Mouse (Mus musculus): ENCODE measurements around the gene Wwtr1. TPM values are rescaled to one million over a fixed set of nuclear protein-coding genes. Genes with fewer than 3 reads are reported as not detected.
A peak's percentile ranks its signal among the peaks of the same experiment; 100 is the strongest.

The Wwtr1 gene
- polyA plus RNA-seq, 1 experiment = 63.4 TPM

DNA sequence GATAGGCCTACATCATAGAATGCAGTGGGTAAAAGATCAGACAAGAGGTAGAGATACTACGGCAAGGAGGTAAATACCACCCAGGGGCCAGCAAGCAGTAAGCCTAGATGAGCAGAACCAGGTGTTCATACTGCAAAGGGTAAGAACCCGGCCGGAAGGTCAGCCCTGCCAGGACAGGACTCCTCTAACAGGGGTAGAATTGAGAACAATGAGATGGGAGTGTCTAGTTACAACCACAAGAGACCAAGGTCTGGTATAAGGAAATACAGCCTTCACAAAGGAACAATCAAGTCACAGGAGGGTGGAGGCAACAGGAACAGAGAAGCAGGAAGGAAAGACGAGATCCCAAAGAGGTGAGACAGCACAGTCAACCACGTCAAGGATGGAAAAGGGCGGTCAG lies 16.9 kb downstream of the Wwtr1 start:
- no peak for DNase-seq (ENCODE audit: low spot score)

GRCm38 (mm10) chr3:57557408-57557807 lies 18.3 kb downstream of the Wwtr1 start:
- DNase-seq (ENCODE audit: low spot score) = no peak

DNA sequence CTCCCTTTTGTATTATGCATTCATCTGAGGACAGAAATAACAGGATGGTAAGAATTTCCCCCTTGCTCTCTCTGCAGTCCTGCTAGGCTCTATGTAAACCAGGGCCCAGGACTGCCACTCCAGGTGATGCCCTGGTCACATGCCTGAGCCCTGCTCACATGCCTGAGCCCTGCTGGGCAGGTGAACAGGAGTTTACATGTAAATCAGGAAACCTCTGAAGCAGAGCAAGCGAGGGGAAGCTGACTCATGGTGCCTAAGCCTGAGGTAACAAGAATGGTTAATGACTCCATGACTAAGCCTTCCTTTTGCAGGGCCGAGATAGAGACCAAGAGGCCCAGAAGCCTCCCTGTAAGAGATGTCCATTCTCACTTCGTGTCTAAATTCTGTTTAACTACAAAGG lies 20.1 kb downstream of the Wwtr1 start:
- peak; percentile 35 for DNase-seq (ENCODE audit: low spot score)

DNA sequence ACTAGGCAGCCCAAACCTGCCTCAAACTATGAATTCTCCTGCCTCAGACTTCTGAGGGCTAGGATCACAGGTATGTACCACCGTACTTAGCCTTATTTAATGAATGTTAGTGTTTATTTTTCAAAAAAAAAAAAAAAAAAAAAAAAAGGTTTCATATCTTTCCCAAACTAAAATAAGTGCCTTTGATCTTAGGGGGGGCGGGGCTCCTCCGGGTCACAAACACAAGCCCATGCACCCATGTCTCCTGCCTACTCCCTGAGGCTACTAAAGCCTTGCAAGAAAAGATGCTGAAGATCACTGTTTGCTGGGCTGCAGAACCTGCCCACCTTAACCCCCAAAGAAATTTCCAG lies 20.8 kb downstream of the Wwtr1 start:
- no peak for DNase-seq (ENCODE audit: low spot score)

- DNase-seq (ENCODE audit: low spot score) = no peak
These were observed 21.4 kb downstream of the Wwtr1 start for GRCm38 (mm10) chr3:57554124-57554889.

DNA sequence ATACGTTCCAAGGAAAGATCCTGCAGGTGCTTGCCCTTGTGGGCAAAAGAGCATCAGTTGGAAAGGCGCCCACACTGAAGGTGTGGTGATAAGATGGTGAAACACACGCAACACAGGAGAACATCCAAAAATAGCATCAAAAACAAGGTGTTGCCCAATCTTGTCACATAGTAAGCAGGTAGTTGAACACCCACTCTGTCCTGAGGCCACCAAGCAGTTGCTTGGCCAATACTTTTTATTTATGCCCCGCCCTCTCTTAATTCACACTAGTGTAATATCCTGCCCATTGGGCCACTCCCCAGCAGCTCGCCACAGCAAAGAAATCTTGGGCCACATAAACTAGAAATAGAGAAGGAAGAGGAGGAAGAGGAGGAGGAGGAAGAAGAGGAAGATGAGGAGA lies 22.6 kb downstream of the Wwtr1 start:
- no peak for DNase-seq (ENCODE audit: low spot score)

DNA sequence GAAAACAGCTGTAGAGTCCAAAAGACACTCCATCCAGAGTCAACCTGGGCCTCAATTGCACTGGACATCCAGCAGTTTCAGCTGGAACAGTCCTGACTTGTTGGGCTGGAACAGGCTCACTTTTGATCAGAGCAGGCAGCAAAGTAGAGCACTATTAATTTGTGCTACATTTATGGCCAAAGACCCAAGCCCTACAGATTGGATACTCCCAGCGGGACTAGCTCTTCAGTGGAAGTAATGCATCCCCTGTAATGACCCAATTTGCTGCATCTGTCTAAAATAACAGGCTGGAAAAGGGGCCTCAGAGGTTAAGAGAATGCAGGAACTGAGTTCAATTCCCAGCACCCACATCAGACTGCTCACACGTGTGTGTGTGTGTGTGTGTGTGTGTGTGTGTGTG lies 24.5 kb downstream of the Wwtr1 start:
- DNase-seq (ENCODE audit: low spot score) = no peak

DNA sequence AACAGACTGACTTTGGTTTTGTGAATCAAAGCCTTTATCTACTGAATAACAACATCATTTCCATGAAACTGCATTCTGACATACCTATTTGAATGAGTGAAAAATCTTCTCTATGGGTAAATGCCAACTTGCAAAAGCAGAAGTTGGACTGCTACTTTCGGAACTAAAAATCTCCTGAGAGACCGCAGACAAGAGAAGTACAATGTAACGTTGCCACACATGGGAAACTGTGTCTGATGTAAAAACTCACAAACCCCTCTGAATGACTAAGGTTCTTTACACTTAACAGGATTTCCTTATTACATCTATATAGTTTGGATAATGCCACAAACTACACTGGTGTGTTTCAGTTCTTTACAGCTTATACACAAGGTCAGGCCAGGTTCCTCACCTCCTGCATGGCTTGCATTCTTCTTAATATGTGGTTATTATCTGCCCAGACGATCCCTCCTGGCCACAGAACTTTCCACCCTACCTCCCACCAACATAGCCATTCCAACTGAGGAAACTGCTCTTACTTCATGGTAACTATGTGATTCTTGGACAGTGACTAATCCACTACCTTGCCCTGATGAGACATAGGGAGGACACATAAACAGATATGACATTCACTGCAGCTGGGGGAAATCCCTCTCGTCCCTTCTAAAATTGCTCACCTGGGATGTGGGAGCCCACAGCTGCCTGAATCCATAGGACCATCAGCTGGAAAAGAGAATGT lies 25.1 kb downstream of the Wwtr1 start:
- no peak for DNase-seq (ENCODE audit: low spot score)

- no peak for DNase-seq (ENCODE audit: low spot score)
These were observed 31.6 kb downstream of the Wwtr1 start for GRCm38 (mm10) chr3:57544154-57544553.

- DNase-seq (ENCODE audit: low spot score) = no peak
These were observed 32.8 kb downstream of the Wwtr1 start for GRCm38 (mm10) chr3:57542848-57543380.

DNA sequence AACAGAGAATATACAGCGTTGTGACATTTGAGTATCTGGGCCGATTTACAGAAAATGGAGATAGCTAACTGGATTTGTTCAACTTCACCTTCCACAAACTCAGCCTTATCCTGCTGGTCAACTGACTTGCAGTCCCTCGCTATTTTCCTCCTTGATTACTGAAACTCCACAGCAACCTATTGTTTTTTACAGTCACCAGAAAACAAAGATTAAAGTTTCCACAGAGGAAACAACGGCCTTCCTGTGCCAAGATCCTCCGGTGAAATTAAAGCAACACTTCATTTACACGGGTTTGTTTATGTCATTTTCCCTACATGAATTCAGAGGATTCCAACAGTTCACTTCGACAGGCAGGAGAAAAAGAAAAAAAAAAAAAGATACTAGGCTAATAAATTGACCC lies 34.5 kb downstream of the Wwtr1 start:
- DNase-seq (ENCODE audit: low spot score) = no peak

DNA sequence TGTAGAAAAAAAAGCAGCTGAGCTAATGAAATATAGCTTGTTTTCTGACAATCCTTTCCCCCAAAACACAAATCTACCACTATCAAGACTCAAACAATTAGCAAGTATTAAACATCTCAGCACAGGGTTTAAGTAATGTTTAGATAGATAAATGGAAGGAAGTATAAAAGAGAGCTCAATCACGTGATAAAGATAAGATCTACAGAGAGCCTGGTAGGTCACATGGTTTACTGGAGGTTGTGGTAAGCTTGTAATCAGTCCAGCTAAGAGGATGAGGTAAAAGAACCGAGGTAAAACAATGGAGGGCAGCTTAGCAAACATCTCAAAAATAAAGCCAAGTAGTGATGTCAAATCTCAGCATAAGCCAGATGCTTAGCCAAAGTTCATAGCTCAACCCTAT lies 35.2 kb downstream of the Wwtr1 start:
- DNase-seq (ENCODE audit: low spot score) = no peak

DNA sequence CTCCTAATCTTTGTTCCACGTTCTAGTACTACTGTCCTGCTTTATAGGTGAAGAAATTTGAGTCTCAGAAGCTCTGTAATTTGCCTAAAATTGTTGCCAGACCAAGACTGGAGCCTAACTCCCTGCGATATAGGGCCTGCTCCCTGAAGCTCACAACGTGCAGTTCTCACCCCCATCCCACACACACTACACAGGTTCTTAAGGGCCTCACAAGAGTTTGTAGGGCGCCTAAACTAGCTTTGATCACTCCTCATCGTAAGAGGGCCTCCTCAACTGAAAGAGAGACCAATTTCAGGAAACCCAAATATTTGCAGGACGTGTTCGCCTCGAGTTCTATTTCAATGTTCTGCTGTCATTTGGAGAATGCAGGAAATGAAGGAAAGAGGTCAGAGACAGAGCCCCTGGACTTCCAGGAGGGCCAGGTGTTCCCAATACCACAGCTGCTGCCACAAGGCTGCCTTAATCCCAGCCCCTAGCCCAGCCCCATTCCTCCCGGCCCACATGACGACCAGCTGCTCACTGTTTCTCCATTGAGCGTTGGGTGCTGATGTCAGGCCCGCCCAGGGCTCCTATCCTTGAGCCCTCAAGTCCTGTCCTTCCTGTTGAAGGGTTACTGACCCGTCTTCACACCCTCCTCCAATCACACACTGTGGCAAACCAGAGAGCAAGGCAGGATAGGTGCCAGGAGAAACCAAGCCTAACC lies 40.1 kb downstream of the Wwtr1 start:
- no peak for DNase-seq (ENCODE audit: low spot score)

DNA sequence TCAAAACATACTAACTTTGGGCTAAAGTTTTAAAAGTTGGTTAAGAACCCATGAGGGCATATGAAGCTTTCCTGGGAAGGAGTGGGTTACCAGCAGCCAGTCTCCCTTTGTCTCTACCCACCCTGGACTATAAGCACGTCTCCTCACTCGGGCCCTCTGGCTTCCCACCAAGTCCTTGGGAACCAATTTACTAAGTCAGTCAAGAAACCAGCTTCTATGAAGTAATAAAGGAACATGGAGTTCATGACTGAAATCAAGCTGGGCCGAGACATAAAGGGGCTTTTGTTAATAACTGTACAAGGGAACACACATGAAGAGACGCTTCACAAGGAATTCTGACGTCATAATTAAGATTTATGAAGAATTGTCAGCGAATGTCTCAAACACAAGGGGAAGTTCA lies 41.3 kb downstream of the Wwtr1 start:
- no peak for DNase-seq (ENCODE audit: low spot score)

DNA sequence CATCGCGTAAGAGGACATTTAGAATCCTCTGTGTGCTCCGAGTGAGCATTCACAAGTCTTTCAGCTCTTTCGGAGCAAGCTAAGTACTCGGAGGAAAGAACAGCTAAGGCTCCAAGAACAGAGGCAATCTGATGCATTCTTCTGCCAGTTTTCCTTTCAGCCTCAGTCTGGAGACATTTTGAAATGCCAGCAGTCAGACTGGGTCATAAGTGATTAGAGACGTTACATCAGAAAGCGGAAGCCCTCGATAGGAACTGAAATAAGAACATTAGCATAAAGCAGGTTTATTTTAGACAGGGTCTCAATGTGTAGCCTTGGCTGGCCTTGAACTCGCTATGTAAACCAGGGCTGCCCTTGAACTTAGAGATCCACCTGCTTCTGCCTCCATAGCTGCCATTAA lies 41.8 kb downstream of the Wwtr1 start:
- no peak for DNase-seq (ENCODE audit: low spot score)

- DNase-seq (ENCODE audit: low spot score) = no peak
These were observed 42.6 kb downstream of the Wwtr1 start for GRCm38 (mm10) chr3:57532991-57533725.

- no peak for DNase-seq (ENCODE audit: low spot score)
These were observed 44.9 kb downstream of the Wwtr1 start for GRCm38 (mm10) chr3:57530836-57531235.

DNA sequence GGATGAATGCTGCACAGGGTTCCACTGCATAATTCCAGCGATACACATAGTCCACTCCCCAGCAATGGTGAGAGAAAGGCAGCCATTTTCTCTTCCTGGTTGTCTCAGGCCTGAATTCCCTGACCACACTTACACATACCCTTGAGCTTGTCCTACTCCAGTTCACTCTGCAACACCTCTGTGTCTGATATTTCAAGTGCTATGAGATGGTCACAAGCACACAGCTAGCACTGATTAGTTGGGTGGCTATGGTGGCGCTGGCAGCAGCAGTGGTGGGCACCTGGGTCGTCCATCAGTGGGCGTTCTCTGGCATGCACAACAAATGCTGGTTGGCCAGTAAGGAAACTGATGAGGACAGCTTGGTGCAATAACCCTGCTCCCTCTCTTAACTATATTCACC lies 45.5 kb downstream of the Wwtr1 start:
- no peak for DNase-seq (ENCODE audit: low spot score)

DNA sequence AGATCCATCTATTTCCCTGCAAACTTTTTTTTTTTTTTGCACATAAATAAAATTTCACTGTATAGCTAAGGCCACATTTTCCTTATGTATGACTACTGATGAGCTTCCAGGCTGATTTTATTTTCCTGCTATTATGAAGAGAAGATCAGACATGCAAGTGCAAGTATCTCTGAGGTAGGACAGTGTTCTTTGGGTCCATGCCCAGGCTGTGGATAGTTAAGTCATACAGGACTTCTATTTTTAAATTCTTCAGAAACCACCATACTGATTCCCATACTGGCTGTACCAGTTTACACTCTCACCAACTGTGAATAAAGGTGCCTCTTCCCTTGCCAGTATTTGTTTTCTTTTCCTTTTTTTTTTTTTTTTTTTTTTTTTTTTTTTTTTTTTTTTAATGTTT lies 48.6 kb downstream of the Wwtr1 start:
- no peak for DNase-seq (ENCODE audit: low spot score)

DNA sequence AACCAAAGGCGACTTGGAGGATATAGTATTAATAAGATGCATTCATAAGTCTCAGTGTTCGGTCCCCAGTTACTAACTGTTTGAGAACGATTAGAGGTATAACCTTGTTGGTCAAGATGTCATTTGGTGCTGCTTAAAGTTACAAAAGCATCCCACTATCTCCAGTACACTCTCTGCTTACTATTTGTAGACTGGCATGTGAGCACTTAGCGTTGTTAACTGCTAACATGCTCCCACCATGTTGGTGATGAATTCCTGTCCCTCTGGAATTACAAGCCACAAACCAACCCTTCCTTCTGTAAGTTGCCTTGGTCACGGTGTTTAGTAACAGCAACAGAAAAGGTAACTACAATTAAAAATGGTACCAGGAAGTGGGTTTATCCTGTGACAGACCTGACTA lies 52.6 kb downstream of the Wwtr1 start:
- no peak for DNase-seq (ENCODE audit: low spot score)

- no peak for DNase-seq (ENCODE audit: low spot score)
These were observed 53.8 kb downstream of the Wwtr1 start for GRCm38 (mm10) chr3:57521876-57522275.

- DNase-seq (ENCODE audit: low spot score) = no peak
These were observed 55.7 kb downstream of the Wwtr1 start for GRCm38 (mm10) chr3:57519995-57520394.
